Mouse (Mus musculus) adipose tissue, adult 10 weeks (tissue): ENCODE data around the gene Sln. TPM values are rescaled to one million over a fixed set of nuclear protein-coding genes. Genes with fewer than 3 reads are reported as not detected.

ENCODE experiments used
- polyA plus RNA-seq: library from polyadenylated mRNA; stranded (reverse); fragments of 350-450 nt; fragmentation: Illumina TruSeq; extraction: RNeasy Lipid Tissue Mini Kit (QIAGEN cat#74804); gene quantifications from one replicate; pipeline ENCODE4 v1.2.3, GENCODE M21; 2014; ENCODE audit warnings: low read depth, low replicate concordance

Gene Sln
- 0.31 TPM for polyA plus RNA-seq

GRCm38 (mm10) chr9:53849864-53850263 lies at the start of gene Sln:
TSS of gene Sln (plus strand) at chr9:53850164.

Other genes with a start within 250 kb of the Sln start
- 88.2 TPM for gene Acat1, start 239.8 kb upstream of the Sln start, polyA plus RNA-seq
- gene Cul5, start 180.2 kb upstream of the Sln start, polyA plus RNA-seq = 11.3 TPM
- gene Rab39, start 143.9 kb upstream of the Sln start, polyA plus RNA-seq = 0.29 TPM
- 103 TPM for gene Slc35f2, start 78.6 kb upstream of the Sln start, polyA plus RNA-seq
- gene Elmod1, start 125.1 kb downstream of the Sln start, polyA plus RNA-seq = 3.7 TPM
- 0.40 TPM for gene Tnfaip8l3, start 218.2 kb downstream of the Sln start, polyA plus RNA-seq